Mouse (Mus musculus): ENCODE measurements around the gene Mycbpap.

Gene Mycbpap

GRCm38 (mm10) chr11:94543932-94544331 lies 22.4 kb upstream of the Mycbpap start:
- no peak overlapping the region for H3K4me3 ChIP-seq (replicated peaks; ENCODE audit: low read length)
- peaks cover 9% of the 10 kb centered on the region for H3K27me3 ChIP-seq (ENCODE audit: insufficient read depth, low read length)
- H3K9me3 ChIP-seq (ENCODE audit: low read length) = peaks cover 19% of the 10 kb centered on the region; the same call in 1 of the 2 replicates
- TF ChIP-seq CTCF (conservative IDR thresholded peaks at IDR 0.05; ENCODE audit: low read length) = peak; percentile 87
- TF ChIP-seq POU5F1 (IDR thresholded peaks at IDR 0.05; ENCODE audit: borderline replicate concordance, low read length) = no peak
- H3K4me1 ChIP-seq (replicated peaks; ENCODE audit: low read depth, low read length) = peaks cover 20% of the 10 kb centered on the region
- no peaks in the 10 kb centered on the region for H3K36me3 ChIP-seq (ENCODE audit: insufficient read depth, low read length)

GRCm38 (mm10) chr11:94543344-94543743 lies 21.8 kb upstream of the Mycbpap start:
- H3K27me3 ChIP-seq (ENCODE audit: insufficient read depth, low read length) = peaks cover 5% of the 10 kb centered on the region
- peaks cover 21% of the 10 kb centered on the region for H3K4me1 ChIP-seq (replicated peaks; ENCODE audit: low read depth, low read length)
- H3K36me3 ChIP-seq (ENCODE audit: insufficient read depth, low read length) = no peaks in the 10 kb centered on the region
- H3K9me3 ChIP-seq (ENCODE audit: low read length) = peaks cover 21% of the 10 kb centered on the region; the same call in 1 of the 2 replicates
- H3K4me3 ChIP-seq (replicated peaks; ENCODE audit: low read length) = no peak overlapping the region
- TF ChIP-seq CTCF (conservative IDR thresholded peaks at IDR 0.05; ENCODE audit: low read length) (no peak), POU5F1 (IDR thresholded peaks at IDR 0.05; ENCODE audit: borderline replicate concordance, low read length) (no peak), NANOG (IDR thresholded peaks at IDR 0.05; ENCODE audit: borderline replicate concordance, low read length) (no peak)

GRCm38 (mm10) chr11:94542400-94542799 lies 20.9 kb upstream of the Mycbpap start:
- TF ChIP-seq NANOG (IDR thresholded peaks at IDR 0.05; ENCODE audit: borderline replicate concordance, low read length) = no peak
- TF ChIP-seq POU5F1 (IDR thresholded peaks at IDR 0.05; ENCODE audit: borderline replicate concordance, low read length) = no peak
- TF ChIP-seq CTCF (conservative IDR thresholded peaks at IDR 0.05; ENCODE audit: low read length) = no peak
- H3K36me3 ChIP-seq (ENCODE audit: insufficient read depth, low read length) = no peaks in the 10 kb centered on the region

GRCm38 (mm10) chr11:94539761-94540160 lies 18.2 kb upstream of the Mycbpap start:
- H3K4me3 ChIP-seq (replicated peaks; ENCODE audit: low read length) = no peak overlapping the region
- peaks cover 10% of the 10 kb centered on the region for H3K4me1 ChIP-seq (replicated peaks; ENCODE audit: low read depth, low read length)
- TF ChIP-seq NANOG (IDR thresholded peaks at IDR 0.05; ENCODE audit: borderline replicate concordance, low read length) = no peak
- TF ChIP-seq POU5F1 (IDR thresholded peaks at IDR 0.05; ENCODE audit: borderline replicate concordance, low read length) = no peak
- TF ChIP-seq CTCF (conservative IDR thresholded peaks at IDR 0.05; ENCODE audit: low read length) = no peak
- H3K9me3 ChIP-seq (ENCODE audit: low read length) = peaks cover 21% of the 10 kb centered on the region; the same call in 1 of the 2 replicates
- H3K36me3 ChIP-seq (ENCODE audit: insufficient read depth, low read length) = no peaks in the 10 kb centered on the region
- H3K27me3 ChIP-seq (ENCODE audit: insufficient read depth, low read length) = 0 out of 2 replicates have a peak, but pooled peaks cover 3% of the 10 kb centered on the region

More at GRCm38 (mm10) chr11:94542400-94542799, 20.9 kb upstream of the Mycbpap start:
- Histone ChIP-seq H3K9me3 (ENCODE audit: low read length) (peaks cover 21% of the 10 kb centered on the region; the same call in 1 of the 2 replicates), H3K4me1 (replicated peaks; ENCODE audit: low read depth, low read length) (peaks cover 16% of the 10 kb centered on the region), H3K27me3 (ENCODE audit: insufficient read depth, low read length) (0 out of 2 replicates have a peak, but pooled peaks cover 3% of the 10 kb centered on the region), H3K4me3 (replicated peaks; ENCODE audit: low read length) (no peak overlapping the region)

GRCm38 (mm10) chr11:94538733-94539292 lies 17.3 kb upstream of the Mycbpap start:
- H3K9me3 ChIP-seq (ENCODE audit: low read length) = peaks cover 21% of the 10 kb centered on the region; the same call in 1 of the 2 replicates
- H3K4me1 ChIP-seq (replicated peaks; ENCODE audit: low read depth, low read length) = peaks cover 5% of the 10 kb centered on the region
- H3K4me3 ChIP-seq (replicated peaks; ENCODE audit: low read length) = no peak overlapping the region
- TF ChIP-seq NANOG (IDR thresholded peaks at IDR 0.05; ENCODE audit: borderline replicate concordance, low read length) (no peak), CTCF (conservative IDR thresholded peaks at IDR 0.05; ENCODE audit: low read length) (no peak)
- 0 out of 2 replicates have a peak, but pooled peaks cover 3% of the 10 kb centered on the region for H3K27me3 ChIP-seq (ENCODE audit: insufficient read depth, low read length)
- H3K36me3 ChIP-seq (ENCODE audit: insufficient read depth, low read length) = no peaks in the 10 kb centered on the region

- Histone ChIP-seq H3K36me3 (ENCODE audit: insufficient read depth, low read length) (no peaks in the 10 kb centered on the region), H3K9me3 (ENCODE audit: low read length) (no peaks in the 10 kb centered on the region), H3K4me3 (replicated peaks; ENCODE audit: low read length) (no peak overlapping the region), H3K4me1 (replicated peaks; ENCODE audit: low read depth, low read length) (no peaks in the 10 kb centered on the region), H3K27me3 (ENCODE audit: insufficient read depth, low read length) (0 out of 2 replicates have a peak, but pooled peaks cover 3% of the 10 kb centered on the region)
- no peak for TF ChIP-seq CTCF (conservative IDR thresholded peaks at IDR 0.05; ENCODE audit: low read length)
- no peak for TF ChIP-seq POU5F1 (IDR thresholded peaks at IDR 0.05; ENCODE audit: borderline replicate concordance, low read length)
- TF ChIP-seq NANOG (IDR thresholded peaks at IDR 0.05; ENCODE audit: borderline replicate concordance, low read length) = no peak
Observed at GRCm38 (mm10) chr11:94533171-94533570, 11.6 kb upstream of the Mycbpap start.

GRCm38 (mm10) chr11:94528879-94529278 lies 7.3 kb upstream of the Mycbpap start:
- Histone ChIP-seq H3K27me3 (ENCODE audit: insufficient read depth, low read length) (peaks cover 2% of the 10 kb centered on the region; the same call in 1 of the 2 replicates), H3K9me3 (ENCODE audit: low read length) (no peaks in the 10 kb centered on the region), H3K36me3 (ENCODE audit: insufficient read depth, low read length) (no peaks in the 10 kb centered on the region), H3K4me1 (replicated peaks; ENCODE audit: low read depth, low read length) (peaks cover 12% of the 10 kb centered on the region; the same call in 1 of the 2 replicates), H3K4me3 (replicated peaks; ENCODE audit: low read length) (no peak overlapping the region)
- TF ChIP-seq NANOG (IDR thresholded peaks at IDR 0.05; ENCODE audit: borderline replicate concordance, low read length) (no peak), POU5F1 (IDR thresholded peaks at IDR 0.05; ENCODE audit: borderline replicate concordance, low read length) (no peak), CTCF (conservative IDR thresholded peaks at IDR 0.05; ENCODE audit: low read length) (no peak)

GRCm38 (mm10) chr11:94526171-94526879 lies 4.8 kb upstream of the Mycbpap start:
- no peak for TF ChIP-seq NANOG (IDR thresholded peaks at IDR 0.05; ENCODE audit: borderline replicate concordance, low read length)
- no peak for TF ChIP-seq POU5F1 (IDR thresholded peaks at IDR 0.05; ENCODE audit: borderline replicate concordance, low read length)
- no peak for TF ChIP-seq CTCF (conservative IDR thresholded peaks at IDR 0.05; ENCODE audit: low read length)
- Histone ChIP-seq H3K4me1 (replicated peaks; ENCODE audit: low read depth, low read length) (peaks cover 20% of the 10 kb centered on the region), H3K4me3 (replicated peaks; ENCODE audit: low read length) (no peak overlapping the region), H3K36me3 (ENCODE audit: insufficient read depth, low read length) (no peaks in the 10 kb centered on the region), H3K9me3 (ENCODE audit: low read length) (no peaks in the 10 kb centered on the region), H3K27me3 (ENCODE audit: insufficient read depth, low read length) (peaks cover 25% of the 10 kb centered on the region)

All from E14TG2a.4 (cell line).